Mouse (Mus musculus) stomach, embryonic 16.5 days (tissue): ENCODE results near the gene Frmd4a. TPM values are rescaled to one million over a fixed set of nuclear protein-coding genes. Genes with fewer than 3 reads are reported as not detected.

Experiments used
- ATAC-seq: fragments of 200-750 bp; cut with Nextera tagmentation; 2 replicates; pipeline ENCODE4 v1.8.0; 2017; ENCODE audit warnings: moderate number of reproducible peaks, moderate TSS enrichment; ENCODE audit not compliant: insufficient read depth, low FRiP score
- H3K27ac ChIP-seq: fragments of 300-500 bp; sonication (generic); 2 replicates; pipeline ENCODE4 v1.5.1; 2014; ENCODE audit warnings: low read length
- H3K27me3 ChIP-seq: fragments of 300-500 bp; sonication (generic); 2 replicates; pipeline ENCODE4 v1.6.1; 2014; ENCODE audit warnings: low read length, control low read depth, mixed read lengths; ENCODE audit not compliant: control insufficient read depth, insufficient read depth
- H3K36me3 ChIP-seq: fragments of 300-500 bp; sonication (generic); 2 replicates; pipeline ENCODE4 v1.6.1; 2014; ENCODE audit warnings: low read length; ENCODE audit not compliant: control insufficient read depth, insufficient read depth
- H3K4me1 ChIP-seq: fragments of 300-500 bp; sonication (generic); 2 replicates; pipeline ENCODE4 v1.6.1; 2014; ENCODE audit warnings: low read length, control low read depth, mixed read lengths; ENCODE audit not compliant: control insufficient read depth, insufficient read depth
- H3K4me2 ChIP-seq: fragments of 300-500 bp; sonication (generic); 2 replicates; pipeline ENCODE4 v1.6.1; 2014; ENCODE audit warnings: low read depth, low read length, mixed read lengths
- H3K4me3 ChIP-seq: fragments of 300-500 bp; sonication (generic); replicated peaks from 2 replicates; pipeline ENCODE4 v1.5.1; 2014; ENCODE audit warnings: mild to moderate bottlenecking, low read length
- H3K9ac ChIP-seq: fragments of 300-500 bp; sonication (generic); 2 replicates; pipeline ENCODE4 v1.6.1; 2014; ENCODE audit warnings: low read length
- H3K9me3 ChIP-seq: fragments of 300-500 bp; sonication (generic); replicated peaks from 2 replicates; pipeline ENCODE4 v1.6.1; 2016; ENCODE audit warnings: low read length, control low read depth; ENCODE audit not compliant: control insufficient read depth
- WGBS: fragments of 180-500 bp; shearing (Covaris S2); extraction: QIAGEN DNeasy Blood & Tissue Kit; methylation state at CpG from one replicate; pipeline ENCODE4 v1.1.7; 2014; 5-methylcytosine and 5-hydroxymethylcytosine counted together
- polyA plus RNA-seq: library from polyadenylated mRNA; unstranded; fragments of >200 nt; fragmentation: Nextera tagmentation; extraction: Ambion mirVana; gene quantifications from 2 replicates; pipeline ENCODE4 v1.2.1, GENCODE M21; 2015

The Frmd4a gene
- polyA plus RNA-seq, 1 experiment from 2014 or later = 19.6 TPM

GRCm38 (mm10) chr2:4209234-4209633, 191.7 kb downstream of the Frmd4a start:
- no peak overlapping the region for H3K4me3 ChIP-seq
- no peak overlapping the region for H3K4me2 ChIP-seq
- H3K27me3 ChIP-seq = no peaks in the 10 kb centered on the region
- ATAC-seq = no peak
- H3K9me3 ChIP-seq = no peaks in the 10 kb centered on the region
- 51% methylated on average over 7 of the region's 7 CpGs for WGBS
- H3K4me1 ChIP-seq = no peaks in the 10 kb centered on the region
- H3K36me3 ChIP-seq = no peaks in the 10 kb centered on the region
- no peak overlapping the region for H3K9ac ChIP-seq
- no peak overlapping the region for H3K27ac ChIP-seq

- no peaks in the 10 kb centered on the region for H3K27me3 ChIP-seq
- H3K4me3 ChIP-seq = no peak overlapping the region
- WGBS = 2% methylated on average over 1 of the region's 1 CpGs
- H3K36me3 ChIP-seq = no peaks in the 10 kb centered on the region
- no peaks in the 10 kb centered on the region for H3K9me3 ChIP-seq
- H3K9ac ChIP-seq = no peak overlapping the region
- no peak overlapping the region for H3K27ac ChIP-seq
- ATAC-seq = no peak
- H3K4me2 ChIP-seq = no peak overlapping the region
- peaks cover 5% of the 10 kb centered on the region; the same call in 1 of the 2 replicates for H3K4me1 ChIP-seq
These were observed 204.9 kb downstream of the Frmd4a start for GRCm38 (mm10) chr2:4222497-4222828.

- no peak for ATAC-seq
- Histone ChIP-seq H3K9ac (no peak overlapping the region), H3K4me1 (peaks cover 5% of the 10 kb centered on the region; the same call in 1 of the 2 replicates), H3K27me3 (no peaks in the 10 kb centered on the region), H3K4me2 (no peak overlapping the region), H3K9me3 (no peaks in the 10 kb centered on the region), H3K36me3 (no peaks in the 10 kb centered on the region), H3K27ac (no peak overlapping the region), H3K4me3 (no peak overlapping the region)
- 81% methylated on average over 6 of the region's 6 CpGs for WGBS
These were observed 205.8 kb downstream of the Frmd4a start for GRCm38 (mm10) chr2:4223316-4223715.

- H3K27ac ChIP-seq = no peak overlapping the region
- no peaks in the 10 kb centered on the region for H3K36me3 ChIP-seq
- no peaks in the 10 kb centered on the region for H3K9me3 ChIP-seq
- ATAC-seq = no peak
- H3K27me3 ChIP-seq = no peaks in the 10 kb centered on the region
- H3K4me1 ChIP-seq = peaks cover under 1% of the 10 kb centered on the region; the same call in 1 of the 2 replicates
- no peak overlapping the region for H3K9ac ChIP-seq
- H3K4me3 ChIP-seq = no peak overlapping the region
- H3K4me2 ChIP-seq = no peak overlapping the region
- WGBS = 68% methylated on average over 7 of the region's 7 CpGs
These were observed 209.5 kb downstream of the Frmd4a start for GRCm38 (mm10) chr2:4226941-4227558.

GRCm38 (mm10) chr2:4227563-4227962, 210.0 kb downstream of the Frmd4a start:
- Histone ChIP-seq H3K9ac (no peak overlapping the region), H3K27me3 (no peaks in the 10 kb centered on the region), H3K4me3 (no peak overlapping the region), H3K4me1 (peaks cover 2% of the 10 kb centered on the region; the same call in 1 of the 2 replicates), H3K36me3 (no peaks in the 10 kb centered on the region), H3K9me3 (no peaks in the 10 kb centered on the region), H3K27ac (no peak overlapping the region), H3K4me2 (no peak overlapping the region)
- ATAC-seq = no peak
- WGBS = 59% methylated on average over 4 of the region's 4 CpGs

- no peak for ATAC-seq
- no peak overlapping the region for H3K27ac ChIP-seq
- 42% methylated on average over 3 of the region's 3 CpGs for WGBS
These were observed 211.0 kb downstream of the Frmd4a start for GRCm38 (mm10) chr2:4228510-4228909.

GRCm38 (mm10) chr2:4232335-4232734, 214.8 kb downstream of the Frmd4a start:
- Histone ChIP-seq H3K27ac (no peak overlapping the region), H3K4me1 (peaks cover 8% of the 10 kb centered on the region; the same call in 1 of the 2 replicates), H3K9me3 (no peaks in the 10 kb centered on the region), H3K36me3 (no peaks in the 10 kb centered on the region), H3K9ac (no peak overlapping the region), H3K27me3 (no peaks in the 10 kb centered on the region; the same call in 1 of the 2 replicates), H3K4me3 (no peak overlapping the region), H3K4me2 (no peak overlapping the region)
- WGBS = 25% methylated on average over 3 of the region's 3 CpGs
- ATAC-seq = no peak

More at GRCm38 (mm10) chr2:4228510-4228909, 211.0 kb downstream of the Frmd4a start:
- no peak overlapping the region for H3K9ac ChIP-seq
- H3K9me3 ChIP-seq = no peaks in the 10 kb centered on the region
- no peak overlapping the region for H3K4me2 ChIP-seq
- no peaks in the 10 kb centered on the region for H3K36me3 ChIP-seq
- H3K4me3 ChIP-seq = no peak overlapping the region
- peaks cover 8% of the 10 kb centered on the region; the same call in 1 of the 2 replicates for H3K4me1 ChIP-seq
- H3K27me3 ChIP-seq = no peaks in the 10 kb centered on the region

- Histone ChIP-seq H3K4me2 (peak overlapping the region; percentile 22; the same call in 1 of the 2 replicates), H3K9me3 (no peaks in the 10 kb centered on the region), H3K4me3 (no peak overlapping the region), H3K27me3 (no peaks in the 10 kb centered on the region; the same call in 1 of the 2 replicates), H3K36me3 (no peaks in the 10 kb centered on the region), H3K27ac (no peak overlapping the region), H3K9ac (no peak overlapping the region; the same call in 1 of the 2 replicates), H3K4me1 (peaks cover 8% of the 10 kb centered on the region; the same call in 1 of the 2 replicates)
- ATAC-seq = no peak
- WGBS = 23% methylated on average over 10 of the region's 10 CpGs
These were observed 215.3 kb downstream of the Frmd4a start for GRCm38 (mm10) chr2:4232761-4233322.

- no peak overlapping the region for H3K4me3 ChIP-seq
- H3K9me3 ChIP-seq = no peaks in the 10 kb centered on the region
- H3K27me3 ChIP-seq = no peaks in the 10 kb centered on the region; the same call in 1 of the 2 replicates
- H3K27ac ChIP-seq = no peak overlapping the region
- H3K4me1 ChIP-seq = peaks cover 5% of the 10 kb centered on the region; the same call in 1 of the 2 replicates
- no peak overlapping the region for H3K9ac ChIP-seq
- no peak overlapping the region for H3K4me2 ChIP-seq
- no peaks in the 10 kb centered on the region for H3K36me3 ChIP-seq
- 87% methylated on average over 5 of the region's 5 CpGs for WGBS
- ATAC-seq = no peak
These were observed 220.2 kb downstream of the Frmd4a start for GRCm38 (mm10) chr2:4237686-4238085.
